Mouse (Mus musculus) G1E (cell line): ENCODE results near the gene Hid1.

Source experiments
- CTCF ChIP-seq: IDR thresholded peaks from 2 replicates; pipeline ENCODE4 v1.5.1; 2012; ENCODE audit warnings: low read depth, low read length, inconsistent platforms, mixed read lengths
- GATA1 ChIP-seq: IDR thresholded peaks from 2 replicates; pipeline ENCODE4 v1.6.1; 2012; ENCODE audit warnings: borderline replicate concordance, low read length, inconsistent platforms, mixed read lengths
- GATA2 ChIP-seq: IDR thresholded peaks from 2 replicates; pipeline ENCODE4 v1.6.1; 2012; ENCODE audit warnings: low read depth, low read length, inconsistent platforms, borderline replicate concordance
- POLR2AphosphoS5 ChIP-seq: IDR thresholded peaks from 2 replicates; pipeline ENCODE4 v1.6.1; 2012; ENCODE audit warnings: low read depth, low read length, inconsistent platforms; ENCODE audit not compliant: insufficient replicate concordance

DNA sequence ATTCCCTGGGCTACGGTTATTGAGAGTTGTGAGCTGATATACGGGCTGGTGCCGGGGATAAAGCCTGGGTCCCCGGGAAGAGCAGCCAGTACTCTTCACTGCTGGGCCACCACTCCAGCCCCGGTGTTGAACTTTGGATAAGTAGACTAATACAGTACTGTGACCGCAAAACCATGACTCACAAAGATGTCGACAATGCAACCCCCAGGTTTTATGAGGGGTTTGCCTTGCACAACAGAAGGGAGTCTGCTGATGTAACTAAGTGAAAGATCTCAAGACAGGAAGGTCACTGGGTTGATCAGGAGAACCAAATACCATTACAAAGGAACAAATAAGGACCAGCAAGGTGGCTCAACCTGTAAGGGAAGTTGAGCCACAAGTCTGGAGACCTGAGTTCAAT, 9.2 kb upstream of the Hid1 start:
- TF ChIP-seq GATA1 (no peak), CTCF (no peak), POLR2AphosphoS5 (no peak), GATA2 (no peak)
